Mouse (Mus musculus) ES-E14 (cell line): Measurements from ENCODE around the gene Anxa4. TPM values are rescaled to one million over a fixed set of nuclear protein-coding genes. Genes with fewer than 3 reads are reported as not detected.

Experiments used
- DNase-seq: peaks from one replicate; pipeline ENCODE4 v3.0.0-alpha.2; 2013; ENCODE audit warnings: low read depth, low spot score
- H3K27ac ChIP-seq: 2 replicates; pipeline ENCODE4 v1.5.1; 2012; ENCODE audit warnings: low read depth, mild to moderate bottlenecking, low read length, moderate library complexity, mixed read lengths; ENCODE audit not compliant: poor library complexity, insufficient read depth, severe bottlenecking
- H3K36me3 ChIP-seq: 2 replicates; pipeline ENCODE4 v1.6.1; 2012; ENCODE audit warnings: mild to moderate bottlenecking, low read length, moderate library complexity, mixed read lengths; ENCODE audit not compliant: control insufficient read depth, poor library complexity, insufficient read depth, severe bottlenecking
- H3K4me1 ChIP-seq, 2 experiments: fragments of 150-350 bp in 1 of 2; sonication (generic) in 1 of 2; 2 replicates each; pipeline ENCODE4 v1.6.1; 2012; ENCODE audit warnings: low read length in 2 of 2, mild to moderate bottlenecking in 1 of 2, mixed read lengths in 1 of 2; ENCODE audit not compliant: control insufficient read depth in 2 of 2, insufficient read depth in 2 of 2, poor library complexity in 1 of 2
- H3K4me3 ChIP-seq, 2 experiments: fragments of 150-350 bp in 1 of 2; sonication (generic) in 1 of 2; 2 replicates each; pipeline ENCODE4 v1.5.1; 2012; ENCODE audit warnings: low read length in 2 of 2, low read depth in 1 of 2, mild to moderate bottlenecking in 1 of 2, mixed read lengths in 1 of 2; ENCODE audit not compliant: insufficient read depth in 1 of 2, poor library complexity in 1 of 2, severe bottlenecking in 1 of 2
- H3K9ac ChIP-seq: 2 replicates; pipeline ENCODE4 v1.6.1; 2012; ENCODE audit warnings: low read depth, mild to moderate bottlenecking, low read length, mixed read lengths; ENCODE audit not compliant: poor library complexity, insufficient read depth, severe bottlenecking
- H3K9me3 ChIP-seq: fragments of 150-350 bp; sonication (generic); 2 replicates; pipeline ENCODE4 v1.6.1; 2012; ENCODE audit warnings: low read depth, mild to moderate bottlenecking, low read length; ENCODE audit not compliant: control insufficient read depth, insufficient read depth
- CHD2 ChIP-seq: IDR thresholded peaks from 2 replicates; pipeline ENCODE4 v1.6.1; 2014; ENCODE audit warnings: mild to moderate bottlenecking, low read depth, low read length, inconsistent platforms
- HCFC1 ChIP-seq: IDR thresholded peaks from 2 replicates; pipeline ENCODE4 v1.6.1; 2012; ENCODE audit warnings: low read length, inconsistent platforms, borderline replicate concordance; ENCODE audit not compliant: insufficient read depth
- MAFK ChIP-seq: IDR thresholded peaks from 2 replicates; pipeline ENCODE4 v1.6.1; 2014; ENCODE audit warnings: mild to moderate bottlenecking, low read depth, low read length, inconsistent platforms; ENCODE audit not compliant: insufficient read depth
- ZC3H11A ChIP-seq: IDR thresholded peaks from 2 replicates; pipeline ENCODE4 v1.6.1; 2012; ENCODE audit warnings: low read depth, mild to moderate bottlenecking, inconsistent platforms, low read length, borderline replicate concordance
- ZNF384 ChIP-seq: IDR thresholded peaks from 2 replicates; pipeline ENCODE4 v1.6.1; 2012; ENCODE audit warnings: low read depth, low read length, inconsistent platforms
- in situ Hi-C, 2 experiments: fragments of 600-800 bp; cut with MboI; formaldehyde crosslinking; loops; one replicate each; pipeline ENCODE4 v1.15.1; 2025; ENCODE audit warnings: low sequenced_read_pairs in 2 of 2, inconsistent platforms in 1 of 2; ENCODE audit not compliant: unreplicated experiment in 2 of 2
- total RNA-seq: library from RNA; depleted of rRNA; stranded (reverse); fragments of 300-350 nt; gene quantifications from 2 replicates; pipeline ENCODE4 v1.2.3, GENCODE M21; 2012

Anxa4 gene
- total RNA-seq, 1 experiment = 22.1 TPM

DNA sequence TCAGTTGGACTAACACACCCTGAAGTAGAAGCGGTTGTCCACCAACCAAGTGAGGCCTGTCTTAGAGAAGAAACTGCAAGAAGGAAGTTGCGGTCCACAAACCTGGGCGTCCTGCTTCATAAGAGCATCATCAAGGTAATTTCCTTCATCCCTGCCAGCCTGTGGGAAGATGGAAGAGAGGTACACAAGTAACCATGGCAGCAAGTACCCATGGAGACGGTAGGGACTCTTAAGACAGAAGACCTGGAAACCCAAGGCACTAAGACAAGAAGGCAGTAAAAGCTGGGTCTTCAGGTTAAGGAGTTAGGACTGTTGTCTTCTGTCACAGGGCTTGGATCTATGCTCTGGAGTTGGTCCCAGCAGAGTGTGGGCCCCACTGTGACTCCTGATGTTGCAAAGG is 42.4 kb downstream of the Anxa4 start:
- in situ Hi-C loops = loop anchor here in 1 of 2 experiments (5.0 kb wide), 1 partner anchor 46 kb away; no protein-coding TSS in a partner anchor

DNA sequence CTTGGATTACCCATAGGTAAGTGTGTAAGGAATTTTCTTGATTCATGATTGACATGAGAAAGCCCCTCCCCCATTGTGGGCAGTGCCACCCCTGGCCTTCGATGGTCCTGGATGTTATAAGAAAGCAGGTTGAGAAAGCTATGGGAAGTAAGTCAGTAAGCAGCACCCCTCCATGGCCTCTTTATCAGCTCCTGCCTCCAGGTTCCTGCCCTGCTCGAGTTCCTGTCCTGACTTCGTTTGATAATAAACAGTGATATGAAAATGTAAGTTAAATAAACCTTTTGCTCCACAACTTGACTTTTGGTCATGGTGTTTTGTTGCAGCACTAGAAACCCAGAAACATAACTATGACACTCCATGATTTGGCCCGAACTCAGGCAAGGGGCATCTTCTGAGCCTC is 43.6 kb downstream of the Anxa4 start:
- no peak for TF ChIP-seq HCFC1
- TF ChIP-seq MAFK = no peak
- TF ChIP-seq ZC3H11A = no peak
- no peak for TF ChIP-seq ZNF384
- no peak for TF ChIP-seq CHD2
- no peak overlapping the region for H3K9ac ChIP-seq
- H3K27ac ChIP-seq = no peak overlapping the region
- in situ Hi-C loops = loop anchor here in 1 of 2 experiments (5.0 kb wide), 1 partner anchor 47 kb away; no protein-coding TSS in a partner anchor
- H3K9me3 ChIP-seq = no peaks in the 10 kb centered on the region
- peaks cover 5% of the 10 kb centered on the region; the same call in 1 of the 2 replicates for H3K36me3 ChIP-seq
- no peak overlapping the region for H3K4me3 ChIP-seq
- no peaks in the 10 kb centered on the region for H3K4me1 ChIP-seq
- no peak for DNase-seq

More for the DNA sequence above, 42.4 kb downstream of the Anxa4 start:
- Histone ChIP-seq H3K4me3 (no peak overlapping the region), H3K4me1 (no peaks in the 10 kb centered on the region), H3K9me3 (no peaks in the 10 kb centered on the region), H3K27ac (no peak overlapping the region), H3K9ac (no peak overlapping the region), H3K36me3 (peaks cover 5% of the 10 kb centered on the region; the same call in 1 of the 2 replicates)
- DNase-seq = no peak
- TF ChIP-seq ZNF384 (no peak), HCFC1 (no peak), CHD2 (no peak), MAFK (no peak), ZC3H11A (no peak)

DNA sequence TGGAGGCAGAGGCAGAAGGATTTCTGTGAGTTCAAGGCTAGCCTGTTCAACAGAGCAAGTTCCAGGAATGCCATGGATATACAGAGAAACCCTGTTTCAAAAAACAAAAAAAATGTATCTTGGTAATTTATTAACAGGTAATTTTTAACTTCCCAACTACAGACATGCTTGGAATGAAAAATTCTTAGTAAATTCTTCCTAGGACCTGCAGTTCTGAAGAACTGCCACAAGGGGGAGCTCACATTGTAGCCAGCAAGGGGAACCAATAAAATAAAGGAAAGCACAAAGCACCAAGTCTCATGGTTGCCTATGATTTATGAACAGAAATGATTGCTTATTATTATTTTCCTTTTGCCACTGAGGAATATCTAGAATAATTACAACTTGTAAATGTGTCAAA is 46.2 kb downstream of the Anxa4 start:
- TF ChIP-seq ZC3H11A (peak; percentile 13; the same call in 1 of the 2 replicates), ZNF384 (no peak), MAFK (no peak)
- in situ Hi-C loops = no loop called here
- H3K27ac ChIP-seq = no peak overlapping the region
- no peaks in the 10 kb centered on the region for H3K36me3 ChIP-seq
- no peak for DNase-seq
- no peaks in the 10 kb centered on the region for H3K4me1 ChIP-seq
- no peaks in the 10 kb centered on the region for H3K9me3 ChIP-seq
- no peak overlapping the region for H3K4me3 ChIP-seq
- no peak overlapping the region for H3K9ac ChIP-seq

DNA sequence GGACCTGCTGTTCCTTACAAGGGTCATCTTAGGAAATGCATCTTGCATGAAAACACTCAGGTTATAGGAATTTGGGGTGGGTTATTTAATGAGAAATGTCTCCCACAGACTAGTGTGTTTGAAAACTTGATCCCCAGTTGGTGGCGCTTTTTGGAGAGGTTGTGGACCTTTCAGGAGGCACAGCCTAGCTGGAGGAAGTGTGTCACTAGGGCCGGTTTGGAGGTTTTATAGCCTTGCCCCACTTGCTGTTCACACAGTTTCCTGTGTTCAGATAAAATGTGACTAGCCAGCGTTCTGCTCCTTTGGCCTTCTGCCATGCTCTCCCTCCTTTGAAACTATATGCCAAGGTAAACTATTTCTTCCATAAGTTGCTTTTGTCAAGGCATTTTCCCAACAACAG is 52.7 kb downstream of the Anxa4 start:
- Histone ChIP-seq H3K4me1 (no peaks in the 10 kb centered on the region), H3K27ac (no peak overlapping the region), H3K36me3 (no peaks in the 10 kb centered on the region), H3K9ac (no peak overlapping the region), H3K4me3 (no peak overlapping the region), H3K9me3 (no peaks in the 10 kb centered on the region)
- DNase-seq = peak; percentile 38
- TF ChIP-seq ZC3H11A (no peak), MAFK (no peak), CHD2 (no peak), HCFC1 (no peak), ZNF384 (no peak)
- in situ Hi-C loops = no loop called here

DNA sequence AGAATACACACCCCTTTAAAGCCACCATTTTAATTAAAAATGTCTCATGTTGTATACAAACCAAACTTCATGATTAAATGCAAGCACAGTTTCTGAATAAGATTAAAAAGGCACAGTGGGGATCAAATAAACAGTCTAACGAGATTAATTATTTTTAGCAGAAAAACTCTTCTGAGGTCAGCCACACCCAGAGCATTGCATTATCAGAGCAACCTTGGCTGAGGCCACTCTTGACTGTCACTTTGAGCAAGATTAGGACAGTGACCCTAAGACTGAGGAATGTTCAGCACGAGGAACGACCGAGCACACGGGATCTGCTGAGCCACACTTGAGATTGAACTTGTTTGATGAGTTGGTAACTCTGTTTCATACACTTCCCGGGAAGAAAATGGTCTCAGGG is 56.6 kb downstream of the Anxa4 start:
- no peak for TF ChIP-seq ZC3H11A
- no peak for TF ChIP-seq HCFC1
- no peak for TF ChIP-seq CHD2
- TF ChIP-seq MAFK = no peak
- TF ChIP-seq ZNF384 = no peak
- in situ Hi-C loops = no loop called here
- no peak overlapping the region for H3K4me3 ChIP-seq
- H3K4me1 ChIP-seq = no peaks in the 10 kb centered on the region
- no peaks in the 10 kb centered on the region for H3K9me3 ChIP-seq
- H3K36me3 ChIP-seq = no peaks in the 10 kb centered on the region
- H3K27ac ChIP-seq = no peak overlapping the region
- H3K9ac ChIP-seq = no peak overlapping the region
- no peak for DNase-seq
